Mouse (Mus musculus) midbrain, embryonic 15.5 days (tissue): ENCODE results near the gene Map3k5. TPM values are rescaled to one million over a fixed set of nuclear protein-coding genes. Genes with fewer than 3 reads are reported as not detected.

ENCODE experiments used
- ATAC-seq: fragments of 200-750 bp; cut with Nextera tagmentation; replicated peaks from 2 replicates; pipeline ENCODE4 v1.8.0; 2017; ENCODE audit warnings: moderate TSS enrichment
- H3K27ac ChIP-seq: fragments of 300-500 bp; sonication (generic); 2 replicates; pipeline ENCODE4 v1.5.1; 2015; ENCODE audit warnings: mild to moderate bottlenecking, inconsistent platforms
- H3K27me3 ChIP-seq: fragments of 300-500 bp; sonication (generic); replicated peaks from 2 replicates; pipeline ENCODE4 v1.6.1; 2015; ENCODE audit warnings: inconsistent platforms
- H3K36me3 ChIP-seq: fragments of 300-500 bp; sonication (generic); replicated peaks from 2 replicates; pipeline ENCODE4 v1.6.1; 2015; ENCODE audit warnings: inconsistent platforms
- H3K4me1 ChIP-seq: fragments of 300-500 bp; sonication (generic); 2 replicates; pipeline ENCODE4 v1.6.1; 2015; ENCODE audit warnings: inconsistent platforms
- H3K4me2 ChIP-seq: fragments of 300-500 bp; sonication (generic); 2 replicates; pipeline ENCODE4 v1.6.1; 2015; ENCODE audit warnings: inconsistent platforms, mild to moderate bottlenecking, moderate library complexity
- H3K4me3 ChIP-seq: fragments of 300-500 bp; sonication (generic); 2 replicates; pipeline ENCODE4 v1.5.1; 2015; ENCODE audit warnings: mild to moderate bottlenecking, inconsistent platforms
- H3K9ac ChIP-seq: fragments of 300-500 bp; sonication (generic); 2 replicates; pipeline ENCODE4 v1.6.1; 2015; ENCODE audit warnings: mild to moderate bottlenecking, inconsistent platforms
- H3K9me3 ChIP-seq: fragments of 300-500 bp; sonication (generic); 2 replicates; pipeline ENCODE4 v1.6.1; 2016; ENCODE audit warnings: inconsistent platforms
- WGBS: fragments of 180-500 bp; shearing (Covaris S2); methylation state at CpG from one replicate; pipeline ENCODE4 v1.1.7; 2015; ENCODE audit warnings: mixed read lengths; 5-methylcytosine and 5-hydroxymethylcytosine counted together
- polyA plus RNA-seq: library from polyadenylated mRNA; unstranded; fragments of >200 nt; fragmentation: Nextera tagmentation; extraction: Ambion mirVana; gene quantifications from 2 replicates; pipeline ENCODE4 v1.2.1, GENCODE M21; 2015

Map3k5 gene
- polyA plus RNA-seq, 1 experiment from 2014 or later, result 1.3 TPM

DNA sequence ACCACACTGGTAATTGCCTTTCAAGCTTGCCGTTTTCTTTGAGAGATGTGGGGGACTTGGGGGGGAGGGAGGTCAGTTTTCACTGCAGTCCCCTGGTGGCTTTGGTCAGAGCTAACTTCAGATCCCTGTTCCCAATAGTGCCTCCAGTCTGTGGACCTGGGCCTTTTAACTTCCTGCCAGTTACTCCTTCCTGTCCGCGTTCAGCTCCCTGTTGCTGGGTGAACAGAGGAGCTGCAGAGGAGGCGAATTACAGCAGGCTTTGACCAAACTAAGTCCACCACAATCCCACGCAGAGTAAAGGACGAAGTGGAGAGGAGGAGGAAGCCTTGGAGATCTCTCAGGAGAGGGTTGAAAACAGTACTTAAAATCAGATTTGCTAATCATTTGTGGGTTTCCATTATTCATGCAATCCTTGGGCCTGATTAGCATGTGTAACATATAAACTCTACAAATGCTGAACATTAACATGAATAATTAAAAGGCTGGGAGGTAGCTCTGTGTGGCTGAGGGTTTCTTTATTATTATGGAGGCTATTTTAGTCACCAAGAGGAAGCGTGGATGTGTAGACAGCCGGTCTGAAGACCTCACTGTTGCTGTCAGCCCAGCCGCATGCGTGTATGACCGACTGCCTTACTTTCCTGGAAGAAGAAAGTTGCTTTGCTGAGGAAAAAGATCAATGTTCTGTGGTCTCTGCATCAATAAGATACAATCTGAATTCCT, 247.6 kb downstream of the Map3k5 start:
- H3K27ac ChIP-seq, result no peak overlapping the region
- peaks cover 5% of the 10 kb centered on the region for H3K4me1 ChIP-seq
- H3K4me2 ChIP-seq, result no peak overlapping the region
- no peak overlapping the region for H3K9ac ChIP-seq
- H3K27me3 ChIP-seq, result no peaks in the 10 kb centered on the region
- 47% methylated on average over 11 of the region's 11 CpGs for WGBS
- no peak overlapping the region for H3K4me3 ChIP-seq
- no peaks in the 10 kb centered on the region for H3K9me3 ChIP-seq
- no peaks in the 10 kb centered on the region for H3K36me3 ChIP-seq
- ATAC-seq, result 0 out of 2 replicates have a peak, but pooled peaks have one; percentile 34

DNA sequence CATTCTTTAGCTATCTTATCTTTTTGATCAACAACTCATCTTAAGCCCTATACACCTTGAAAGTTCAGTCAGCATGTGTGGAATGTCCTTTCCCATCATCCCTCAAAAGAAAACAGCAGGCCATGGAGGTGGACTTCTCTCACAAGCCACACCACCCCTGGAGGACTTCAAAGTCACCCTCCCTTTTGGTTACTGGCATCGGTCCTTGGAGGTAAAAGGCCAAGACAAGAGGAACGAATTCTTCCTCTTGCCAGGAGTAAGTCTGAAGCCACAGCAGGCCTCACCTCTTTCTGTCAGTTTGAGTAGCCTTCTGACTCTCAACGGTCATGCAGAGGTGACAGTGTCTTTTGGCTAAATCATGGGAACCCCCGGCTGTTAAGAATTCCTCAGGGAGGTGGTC, 250.1 kb downstream of the Map3k5 start:
- H3K9me3 ChIP-seq, result no peaks in the 10 kb centered on the region
- no peak overlapping the region for H3K27ac ChIP-seq
- no peaks in the 10 kb centered on the region for H3K27me3 ChIP-seq
- H3K4me1 ChIP-seq, result peaks cover 5% of the 10 kb centered on the region
- no peak overlapping the region for H3K4me3 ChIP-seq
- no peak for ATAC-seq
- no peaks in the 10 kb centered on the region for H3K36me3 ChIP-seq
- WGBS, result 84% methylated on average over 4 of the region's 4 CpGs
- no peak overlapping the region for H3K9ac ChIP-seq
- H3K4me2 ChIP-seq, result no peak overlapping the region

DNA sequence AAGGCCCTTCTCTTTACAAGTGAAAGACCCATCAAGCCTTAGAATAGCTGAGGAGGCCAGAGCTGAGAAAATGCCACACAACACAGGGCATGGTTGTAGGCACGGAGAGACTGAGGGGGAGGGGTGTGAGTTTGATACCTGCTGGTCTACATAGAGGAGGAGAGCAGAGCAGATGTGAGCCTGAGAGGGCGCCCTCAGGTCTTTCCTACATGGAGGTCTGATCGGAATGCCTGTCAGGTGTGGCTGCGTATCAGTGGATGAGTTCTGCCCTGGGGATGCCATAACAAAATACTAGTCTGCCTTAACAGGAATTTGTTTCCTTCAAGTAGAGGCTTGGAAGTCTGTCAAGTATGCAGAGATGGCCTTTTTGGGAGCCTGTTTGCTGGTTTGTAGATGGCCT, 251.0 kb downstream of the Map3k5 start:
- no peaks in the 10 kb centered on the region for H3K27me3 ChIP-seq
- ATAC-seq, result no peak
- H3K4me2 ChIP-seq, result no peak overlapping the region
- no peaks in the 10 kb centered on the region for H3K9me3 ChIP-seq
- peaks cover 5% of the 10 kb centered on the region for H3K4me1 ChIP-seq
- H3K27ac ChIP-seq, result no peak overlapping the region
- no peaks in the 10 kb centered on the region for H3K36me3 ChIP-seq
- H3K9ac ChIP-seq, result no peak overlapping the region
- no peak overlapping the region for H3K4me3 ChIP-seq
- 85% methylated on average over 4 of the region's 4 CpGs for whole genome bisulfite sequencing

DNA sequence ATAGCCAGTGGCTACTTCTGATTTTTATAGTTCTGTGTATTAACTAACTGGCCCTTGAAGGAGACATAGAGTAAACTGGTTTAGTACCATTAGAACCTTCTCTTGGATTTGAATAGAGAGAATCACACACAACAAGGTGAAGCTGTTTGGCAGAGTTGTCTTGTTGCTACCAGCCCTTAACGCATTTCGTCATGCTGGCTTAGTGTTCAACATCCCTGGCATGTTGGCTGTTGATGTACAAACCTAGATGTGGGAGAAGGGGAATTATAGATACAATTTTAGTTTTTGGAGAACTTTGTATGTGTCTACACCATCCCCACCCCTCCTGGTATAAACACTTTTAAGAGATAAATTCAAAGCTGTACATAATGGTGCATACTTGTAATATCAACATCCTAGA, 251.5 kb downstream of the Map3k5 start:
- peaks cover 5% of the 10 kb centered on the region for H3K4me1 ChIP-seq
- H3K36me3 ChIP-seq, result no peaks in the 10 kb centered on the region
- no peaks in the 10 kb centered on the region for H3K9me3 ChIP-seq
- 96% methylated on average over 2 of the region's 2 CpGs for WGBS
- no peaks in the 10 kb centered on the region for H3K27me3 ChIP-seq
- no peak overlapping the region for H3K27ac ChIP-seq
- no peak overlapping the region for H3K9ac ChIP-seq
- no peak overlapping the region for H3K4me3 ChIP-seq
- no peak overlapping the region for H3K4me2 ChIP-seq
- ATAC-seq, result no peak

DNA sequence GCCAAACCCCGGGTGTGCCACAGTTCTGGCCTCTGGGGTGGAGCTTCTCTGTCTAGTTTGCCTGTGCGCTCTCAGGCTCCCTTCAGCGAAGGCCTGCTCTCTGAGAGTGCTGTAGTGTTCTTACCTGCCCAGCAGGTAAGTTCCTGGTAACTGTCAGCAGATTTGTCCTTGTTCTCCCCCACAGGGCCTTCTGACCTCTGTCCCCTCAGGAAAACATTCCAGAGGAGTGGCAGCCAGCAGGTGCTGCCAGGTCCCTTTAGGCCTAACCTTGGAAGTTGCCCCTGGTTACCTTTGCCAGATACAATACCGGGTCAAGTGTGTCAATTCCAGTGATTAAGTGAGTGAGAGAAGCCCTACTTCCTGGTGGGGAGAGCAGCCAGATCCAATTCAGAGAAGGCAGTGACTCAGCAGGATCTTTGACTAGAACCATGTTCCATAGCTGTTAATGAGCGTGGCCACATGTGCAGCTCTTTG, 252.6 kb downstream of the Map3k5 start:
- 85% methylated on average over 5 of the region's 5 CpGs for WGBS
- no peak overlapping the region for H3K27ac ChIP-seq
- H3K9ac ChIP-seq, result no peak overlapping the region
- ATAC-seq, result no peak
- no peaks in the 10 kb centered on the region for H3K27me3 ChIP-seq
- H3K36me3 ChIP-seq, result no peaks in the 10 kb centered on the region
- peaks cover 3% of the 10 kb centered on the region; the same call in 1 of the 2 replicates for H3K4me1 ChIP-seq
- no peak overlapping the region for H3K4me2 ChIP-seq
- no peaks in the 10 kb centered on the region for H3K9me3 ChIP-seq
- H3K4me3 ChIP-seq, result no peak overlapping the region

DNA sequence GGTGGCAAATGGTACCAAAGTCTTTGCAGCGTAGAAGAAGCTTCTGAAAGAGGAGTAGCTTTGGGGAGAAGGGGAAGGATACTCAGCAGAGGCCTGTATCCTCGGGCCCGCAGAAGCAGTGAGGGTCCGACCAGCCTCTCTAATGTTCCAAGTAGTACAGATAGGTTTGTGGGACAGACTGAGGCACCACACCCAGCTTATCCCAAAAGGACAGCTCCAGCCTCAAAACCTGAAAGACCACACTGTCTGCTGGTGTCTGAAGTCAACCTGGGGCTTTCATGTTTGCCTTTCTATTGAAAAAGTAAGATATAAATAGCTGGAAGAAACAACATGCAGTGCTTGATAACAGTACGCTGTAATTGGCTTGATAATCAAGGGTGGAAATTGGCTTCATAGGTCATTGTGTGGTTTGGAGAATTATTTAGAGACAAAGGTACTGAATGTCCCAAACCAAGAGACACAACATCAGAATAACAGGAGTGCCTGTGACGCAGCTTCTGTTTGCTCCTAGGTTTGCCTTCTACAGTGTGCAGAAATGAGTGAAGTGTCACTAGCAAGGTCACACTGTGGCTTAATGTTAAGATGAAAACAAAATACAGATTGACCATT, 256.0 kb downstream of the Map3k5 start:
- Histone ChIP-seq H3K36me3 (no peaks in the 10 kb centered on the region), H3K4me3 (no peak overlapping the region), H3K27ac (no peak overlapping the region), H3K27me3 (no peaks in the 10 kb centered on the region), H3K4me1 (0 out of 2 replicates have a peak, but pooled peaks cover 2% of the 10 kb centered on the region), H3K9me3 (no peaks in the 10 kb centered on the region), H3K4me2 (no peak overlapping the region), H3K9ac (no peak overlapping the region)
- no peak for ATAC-seq
- 91% methylated on average over 6 of the region's 6 CpGs for WGBS

Other genes starting within 250 kb of the Map3k5 start
- 0.49 and 0.50 TPM in 2 replicates for gene Il20ra, start 221.9 kb upstream of the Map3k5 start, polyA plus RNA-seq
- 2.2 TPM in 2 replicates for gene Slc35d3, start 83.0 kb upstream of the Map3k5 start, polyA plus RNA-seq
- gene Pex7, start 26.8 kb upstream of the Map3k5 start, polyA plus RNA-seq, result 26.8 and 27.4 TPM in 2 replicates
- 6.6 and 7.7 TPM in 2 replicates for gene Map7, start 214.0 kb downstream of the Map3k5 start, polyA plus RNA-seq